Mouse (Mus musculus): Measurements from ENCODE around the gene A430005L14Rik. TPM values are rescaled to one million over a fixed set of nuclear protein-coding genes. Genes with fewer than 3 reads are reported as not detected.

A430005L14Rik gene
- total and polyA plus RNA-seq, 3 experiments, result 26.8 to 48.9 (median 41.8) TPM

DNA sequence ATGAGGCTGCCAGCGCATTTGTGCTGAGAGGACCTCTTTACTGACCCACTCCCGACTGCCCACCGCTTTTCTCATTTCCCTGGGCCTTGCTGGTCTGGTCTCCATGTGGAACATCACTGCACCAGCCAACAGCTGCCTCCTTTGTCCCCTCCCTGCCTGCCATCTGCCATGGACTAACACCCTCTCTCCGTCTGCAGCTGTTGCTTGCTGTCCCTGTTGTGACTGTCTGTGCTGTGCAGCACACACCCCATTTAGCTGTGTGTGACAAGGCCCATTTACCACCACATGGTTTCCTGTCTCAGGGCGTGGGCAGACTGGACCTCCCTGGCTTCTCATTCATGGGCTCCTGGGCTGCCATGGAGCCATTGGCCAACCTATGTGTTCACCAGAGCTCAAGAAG, 48.5 kb downstream of the A430005L14Rik start:
- in situ Hi-C loops (cut with MboI; ENCODE audit: low pct_ligation_motif_present, low pct_unique_long_range_greater_than_20kb, low sequenced_read_pairs), result no loop called here
- H3K79me2 ChIP-seq (replicated peaks; ENCODE audit: control insufficient read depth, extremely low read depth, insufficient read depth, poor library complexity, severe bottlenecking), result no peaks in the 10 kb centered on the region
- TF ChIP-seq RCOR1 (conservative IDR thresholded peaks at IDR 0.05; ENCODE audit: low read depth, low read length) (no peak), SIN3A (IDR thresholded peaks at IDR 0.05; ENCODE audit: low read length) (no peak), USF2 (conservative IDR thresholded peaks at IDR 0.05; ENCODE audit: low read depth, low read length) (no peak), RAD21 (IDR thresholded peaks at IDR 0.05; ENCODE audit: low read depth, low read length) (no peak), GABPA (IDR thresholded peaks at IDR 0.05; ENCODE audit: insufficient replicate concordance, low read depth, low read length) (no peak), BHLHE40 (IDR thresholded peaks at IDR 0.05; ENCODE audit: low read depth, low read length) (no peak), POLR2A (IDR thresholded peaks at IDR 0.05; ENCODE audit: low read depth, low read length) (no peak), TCF12 (IDR thresholded peaks at IDR 0.05; ENCODE audit: low read depth, low read length) (no peak), PAX5 (IDR thresholded peaks at IDR 0.05; ENCODE audit: low read length) (no peak)
- H3K9ac ChIP-seq (ENCODE audit: insufficient read depth, low read depth), result no peak overlapping the region
- no peak overlapping the region for H3K4me3 ChIP-seq (replicated peaks in 1 of 3; ENCODE audit: low read depth in 2 of 3, low read length in 2 of 3, poor library complexity in 1 of 3)
- dilution Hi-C loops (cut with MboI; ENCODE audit: extremely low pct_ligation_motif_present, extremely low pct_unique_long_range_greater_than_20kb, low sequenced_read_pairs), result no loop called here
- no peak overlapping the region for H3K4me2 ChIP-seq (ENCODE audit: insufficient read depth, low read depth, poor library complexity, severe bottlenecking)
- no peak overlapping the region for H3K27ac ChIP-seq (ENCODE audit: insufficient read depth, low read depth)
- no peak for DNase-seq (ENCODE audit: extremely low read depth)
- peaks cover 6% of the 10 kb centered on the region for H3K9me3 ChIP-seq (replicated peaks; ENCODE audit: low read length)
- H3K27me3 ChIP-seq (replicated peaks), result no peaks in the 10 kb centered on the region
- H3K36me3 ChIP-seq (replicated peaks in 1 of 2; ENCODE audit: control insufficient read depth in 1 of 2, insufficient read depth in 1 of 2, low read length in 1 of 2), result peaks cover 45 to 64% of the 10 kb centered on the region in 2 experiments
- H3K4me1 ChIP-seq (ENCODE audit: control insufficient read depth in 1 of 2, insufficient read depth in 2 of 2), result peaks cover 0 to 7% of the 10 kb centered on the region in 2 experiments; a peak in 2 of 4 replicates

DNA sequence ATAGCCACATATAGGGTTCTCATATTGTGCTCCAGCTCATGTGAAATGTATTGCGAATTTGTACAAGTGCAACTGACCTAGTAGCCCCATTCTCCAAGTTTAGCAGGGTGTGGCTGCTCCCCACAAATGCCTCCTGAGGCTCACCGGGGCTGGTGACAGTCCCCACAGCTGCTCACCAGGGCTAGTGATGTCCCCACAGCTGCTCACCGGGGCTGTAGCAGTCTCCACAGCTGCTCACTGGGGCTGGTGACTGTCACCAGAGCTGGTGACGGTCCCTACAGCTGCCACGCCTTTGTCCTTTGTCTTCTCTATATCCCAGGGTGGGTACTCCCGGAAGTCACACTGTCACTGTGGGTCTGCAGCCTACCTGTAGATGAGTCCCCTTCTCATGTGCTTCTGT, 49.2 kb downstream of the A430005L14Rik start:
- Histone ChIP-seq H3K36me3 (replicated peaks in 1 of 2; ENCODE audit: control insufficient read depth in 1 of 2, insufficient read depth in 1 of 2, low read length in 1 of 2) (peaks cover 45 to 64% of the 10 kb centered on the region in 2 experiments), H3K27ac (ENCODE audit: insufficient read depth, low read depth) (no peak overlapping the region), H3K4me3 (replicated peaks in 1 of 3; ENCODE audit: low read depth in 2 of 3, low read length in 2 of 3, poor library complexity in 1 of 3) (no peak overlapping the region), H3K4me1 (ENCODE audit: control insufficient read depth in 1 of 2, insufficient read depth in 2 of 2) (peaks cover 0 to 12% of the 10 kb centered on the region in 2 experiments; a peak in 2 of 4 replicates), H3K9ac (ENCODE audit: insufficient read depth, low read depth) (no peak overlapping the region), H3K79me2 (replicated peaks; ENCODE audit: control insufficient read depth, extremely low read depth, insufficient read depth, poor library complexity, severe bottlenecking) (no peaks in the 10 kb centered on the region), H3K9me3 (replicated peaks; ENCODE audit: low read length) (peaks cover 6% of the 10 kb centered on the region), H3K4me2 (ENCODE audit: insufficient read depth, low read depth, poor library complexity, severe bottlenecking) (no peak overlapping the region), H3K27me3 (replicated peaks) (no peaks in the 10 kb centered on the region)
- DNase-seq (ENCODE audit: extremely low read depth), result no peak
- no peak for TF ChIP-seq ZNF384 (IDR thresholded peaks at IDR 0.05; ENCODE audit: low read depth, low read length)
- no peak for TF ChIP-seq MEF2A (IDR thresholded peaks at IDR 0.05; ENCODE audit: borderline replicate concordance, low read depth, low read length)
- TF ChIP-seq EP300 (IDR thresholded peaks at IDR 0.05; ENCODE audit: low read length), result no peak
- dilution Hi-C loops (cut with MboI; ENCODE audit: extremely low pct_ligation_motif_present, extremely low pct_unique_long_range_greater_than_20kb, low sequenced_read_pairs) (no loop called here), in situ Hi-C loops (cut with MboI; ENCODE audit: low pct_ligation_motif_present, low pct_unique_long_range_greater_than_20kb, low sequenced_read_pairs) (no loop called here)

DNA sequence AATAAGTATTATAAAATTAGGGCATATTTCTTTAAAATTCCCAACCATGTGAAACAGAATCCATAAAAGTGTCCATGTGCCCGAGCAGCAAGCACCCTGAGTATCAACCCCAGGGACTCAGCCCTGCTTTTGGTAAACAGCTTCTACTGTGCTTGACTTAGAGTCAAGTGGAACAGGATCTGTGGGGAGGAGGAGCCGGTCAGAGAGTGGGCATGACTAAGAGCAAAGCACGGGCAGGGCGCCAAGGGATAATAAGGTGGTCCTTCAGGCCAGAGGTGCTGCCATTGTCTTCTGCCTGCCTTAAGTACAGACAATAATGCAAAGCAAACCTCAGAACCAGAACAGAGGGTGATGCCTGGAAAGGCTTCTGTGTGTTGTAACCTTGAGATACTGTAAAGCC, 50.7 kb downstream of the A430005L14Rik start:
- TF ChIP-seq RAD21 (IDR thresholded peaks at IDR 0.05; ENCODE audit: low read depth, low read length), result no peak
- no peak for TF ChIP-seq MAFK (IDR thresholded peaks at IDR 0.05; ENCODE audit: insufficient replicate concordance, low read length)
- TF ChIP-seq ZKSCAN1 (IDR thresholded peaks at IDR 0.05; ENCODE audit: borderline replicate concordance, low read depth, low read length), result no peak
- no peak for TF ChIP-seq PAX5 (IDR thresholded peaks at IDR 0.05; ENCODE audit: low read length)
- TF ChIP-seq MXI1 (IDR thresholded peaks at IDR 0.05; ENCODE audit: low read depth, low read length), result no peak
- no peak for TF ChIP-seq MYC (IDR thresholded peaks at IDR 0.05; ENCODE audit: low read depth, low read length)
- TF ChIP-seq POLR2A (IDR thresholded peaks at IDR 0.05; ENCODE audit: low read depth, low read length), result no peak
- no peak for TF ChIP-seq BHLHE40 (IDR thresholded peaks at IDR 0.05; ENCODE audit: low read depth, low read length)
- TF ChIP-seq RCOR1 (conservative IDR thresholded peaks at IDR 0.05; ENCODE audit: low read depth, low read length), result no peak
- no peak for TF ChIP-seq ETS1 (conservative IDR thresholded peaks at IDR 0.05; ENCODE audit: low read depth, low read length)
- TF ChIP-seq MEF2A (IDR thresholded peaks at IDR 0.05; ENCODE audit: borderline replicate concordance, low read depth, low read length), result no peak
- no peak for TF ChIP-seq UBTF (IDR thresholded peaks at IDR 0.05; ENCODE audit: low read depth, low read length)
- no peak for TF ChIP-seq SMC3 (IDR thresholded peaks at IDR 0.05; ENCODE audit: low read depth, low read length)
- TF ChIP-seq ZNF384 (IDR thresholded peaks at IDR 0.05; ENCODE audit: low read depth, low read length), result no peak
- TF ChIP-seq USF1 (IDR thresholded peaks at IDR 0.05; ENCODE audit: low read depth, low read length), result no peak
- TF ChIP-seq IRF4 (IDR thresholded peaks at IDR 0.05; ENCODE audit: low read depth, low read length), result no peak
- TF ChIP-seq NELFE (IDR thresholded peaks at IDR 0.05; ENCODE audit: low read depth, low read length), result no peak
- TF ChIP-seq JUN (IDR thresholded peaks at IDR 0.05; ENCODE audit: insufficient read depth, low read depth, low read length), result no peak
- Histone ChIP-seq H3K79me2 (replicated peaks; ENCODE audit: control insufficient read depth, extremely low read depth, insufficient read depth, poor library complexity, severe bottlenecking) (peaks cover 11% of the 10 kb centered on the region), H3K27ac (ENCODE audit: insufficient read depth, low read depth) (no peak overlapping the region), H3K27me3 (replicated peaks) (no peaks in the 10 kb centered on the region), H3K9me3 (replicated peaks; ENCODE audit: low read length) (no peaks in the 10 kb centered on the region), H3K4me2 (ENCODE audit: insufficient read depth, low read depth, poor library complexity, severe bottlenecking) (no peak overlapping the region), H3K9ac (ENCODE audit: insufficient read depth, low read depth) (no peak overlapping the region), H3K4me1 (ENCODE audit: control insufficient read depth in 1 of 2, insufficient read depth in 2 of 2) (peaks cover under 1 to 14% of the 10 kb centered on the region in 2 experiments), H3K4me3 (replicated peaks in 1 of 3; ENCODE audit: low read depth in 2 of 3, low read length in 2 of 3, poor library complexity in 1 of 3) (no peak overlapping the region), H3K36me3 (replicated peaks in 1 of 2; ENCODE audit: control insufficient read depth in 1 of 2, insufficient read depth in 1 of 2, low read length in 1 of 2) (peaks cover 38 to 54% of the 10 kb centered on the region in 2 experiments)
- dilution Hi-C loops (cut with MboI; ENCODE audit: extremely low pct_ligation_motif_present, extremely low pct_unique_long_range_greater_than_20kb, low sequenced_read_pairs) (no loop called here), in situ Hi-C loops (cut with MboI; ENCODE audit: low pct_ligation_motif_present, low pct_unique_long_range_greater_than_20kb, low sequenced_read_pairs) (no loop called here)
- no peak for DNase-seq (ENCODE audit: extremely low read depth)

All from CH12.LX (cell line).